Mouse (Mus musculus): ENCODE results near the gene Dag1.
"Not testable (repeated sequence)": the region's sequence is repeated elsewhere in the genome, so short reads cannot be mapped to it uniquely, and the experiment has no call there.

Dag1 gene

DNA sequence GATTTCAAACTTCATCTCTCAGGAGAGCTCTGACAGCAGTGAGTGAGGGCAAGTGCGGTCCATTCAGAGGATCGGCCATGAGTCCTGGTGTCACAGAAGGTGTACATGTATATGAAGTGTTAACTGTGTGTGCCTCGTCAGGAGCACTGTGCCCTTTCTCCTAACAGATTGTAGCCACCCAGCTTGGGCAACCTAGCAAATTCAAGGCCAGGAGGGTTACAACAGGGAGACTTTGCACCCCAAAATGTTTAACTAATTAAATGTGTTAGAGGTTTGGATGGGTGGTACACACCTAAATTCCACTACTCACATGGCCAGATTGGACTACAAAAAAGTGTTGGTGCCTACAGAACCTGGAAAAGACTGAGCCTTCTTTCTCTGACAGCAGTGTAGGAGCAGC lies 42.2 kb downstream of the Dag1 start:
- DNase-seq = no peak

DNA sequence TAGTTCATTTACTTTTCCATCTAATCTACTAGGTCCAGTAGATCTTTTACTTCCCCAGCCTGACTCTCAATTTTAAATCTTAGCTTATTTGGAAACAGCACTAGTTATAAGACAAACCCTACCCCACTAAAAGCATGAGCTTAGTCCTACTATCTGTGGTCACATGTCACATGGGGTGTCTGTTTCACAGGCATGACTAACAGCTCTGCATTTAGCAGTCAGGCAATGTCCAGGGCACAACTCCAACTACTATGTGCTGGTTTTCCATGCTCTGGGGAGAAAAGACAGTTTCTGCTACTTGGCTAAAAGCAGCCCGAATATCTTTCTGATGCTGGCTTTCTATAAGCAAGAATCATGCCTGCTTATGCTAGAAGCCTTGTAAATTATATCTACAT lies 43.4 kb downstream of the Dag1 start:
- DNase-seq = no peak

- DNase-seq = no peak
These were observed 43.9 kb downstream of the Dag1 start for GRCm38 (mm10) chr9:108219766-108220379.

GRCm38 (mm10) chr9:108217936-108218543 lies 45.7 kb downstream of the Dag1 start:
- DNase-seq = peak in 1 of 2 experiments; percentile 41

DNA sequence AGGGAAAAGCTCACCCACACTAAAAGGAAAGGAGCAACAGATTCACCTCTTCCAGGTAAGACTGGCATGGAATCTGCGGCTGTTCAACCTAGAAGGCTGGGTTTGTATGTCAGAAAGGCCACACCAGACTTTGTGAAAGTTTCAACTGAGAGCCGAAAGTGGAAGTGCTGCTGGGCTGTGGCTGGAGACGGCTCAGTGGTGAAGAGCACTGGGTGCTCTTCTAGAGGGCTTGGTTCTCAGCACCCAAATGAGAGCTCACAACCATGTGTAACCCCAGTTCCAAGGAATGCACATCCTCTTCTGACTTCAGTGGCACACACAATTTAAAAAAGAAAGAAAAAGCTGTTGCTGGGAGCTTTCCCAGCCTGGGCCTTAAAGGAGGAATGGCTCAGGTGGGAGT lies 46.4 kb downstream of the Dag1 start:
- DNase-seq = no peak

DNA sequence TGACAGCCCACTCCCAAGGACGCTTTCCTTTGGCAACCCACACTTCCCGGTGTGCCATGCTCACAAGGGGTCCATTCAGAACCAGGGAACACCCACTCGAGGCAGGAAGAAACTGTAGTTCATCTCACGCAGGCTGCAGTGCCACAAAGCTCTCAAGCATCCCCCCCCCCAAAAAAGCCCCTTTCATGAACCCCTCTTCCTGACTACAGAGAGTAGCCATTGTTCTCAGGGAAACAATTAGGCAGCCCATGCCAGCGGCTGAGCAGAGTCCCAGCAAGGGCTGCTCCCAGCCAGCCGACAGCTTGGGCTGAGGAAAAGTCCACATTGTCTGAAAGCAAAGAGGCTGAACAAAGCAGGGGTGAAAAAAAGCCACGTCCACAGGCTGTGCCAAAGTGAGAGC lies 50.7 kb downstream of the Dag1 start:
- DNase-seq = no peak

DNA sequence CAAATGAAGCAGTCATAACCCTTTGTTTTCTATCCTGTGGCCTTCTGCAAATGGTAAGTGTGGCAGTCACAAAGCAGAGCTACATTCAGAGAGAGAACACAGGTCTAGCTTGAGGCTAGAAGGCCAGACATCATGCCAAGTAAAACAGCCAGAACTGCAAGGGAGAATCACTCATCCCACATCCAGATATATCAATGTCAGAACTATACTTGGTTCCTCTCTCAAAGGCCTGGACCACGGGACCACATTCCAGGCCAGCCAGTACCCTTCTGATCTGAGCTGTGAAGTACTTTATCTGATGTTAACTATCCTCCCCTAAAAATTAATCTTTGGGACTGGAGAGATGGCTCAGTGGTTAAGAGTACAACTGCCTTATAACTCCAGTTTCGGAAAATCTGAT lies 51.3 kb downstream of the Dag1 start:
- DNase-seq = no peak

- DNase-seq = no peak
These were observed 58.2 kb downstream of the Dag1 start for GRCm38 (mm10) chr9:108205571-108205901.

DNA sequence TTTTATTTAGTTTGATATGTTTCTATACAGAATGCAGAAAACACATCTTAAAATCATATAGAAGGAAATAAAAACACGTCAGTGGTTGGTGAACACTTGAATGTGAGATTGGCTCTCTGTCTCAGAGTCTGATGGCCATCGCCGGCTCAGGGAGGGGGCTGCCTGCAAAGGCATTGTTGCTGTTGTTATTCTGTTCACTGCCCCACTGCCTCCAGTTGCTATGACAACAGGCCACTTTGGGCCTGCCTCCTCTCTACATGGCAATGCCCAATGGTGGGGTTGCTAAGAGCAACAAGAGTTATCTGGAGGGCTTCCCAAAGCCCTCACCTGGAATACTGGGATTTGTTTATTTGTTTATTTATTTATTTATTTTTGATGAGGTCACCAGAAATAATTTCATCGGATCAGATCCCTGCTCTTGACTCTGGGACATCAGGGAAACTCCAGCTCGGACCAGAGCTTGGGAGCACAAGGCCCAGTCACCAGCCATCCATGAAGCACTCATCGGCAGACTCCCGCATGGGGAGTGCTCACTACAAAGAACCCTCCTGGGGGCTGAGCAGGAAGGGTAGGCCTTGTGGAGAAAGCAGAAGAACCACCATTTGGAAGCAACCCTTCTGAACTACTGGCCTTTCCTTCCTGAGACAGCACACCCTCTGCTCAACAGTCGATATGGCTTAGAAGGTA lies 58.7 kb downstream of the Dag1 start:
- DNase-seq = no peak

- peak; percentile 54 to 83 for DNase-seq
These were observed 60.7 kb downstream of the Dag1 start for GRCm38 (mm10) chr9:108203015-108203414.

- DNase-seq = no peak
These were observed 61.6 kb downstream of the Dag1 start for GRCm38 (mm10) chr9:108202169-108202568.

DNA sequence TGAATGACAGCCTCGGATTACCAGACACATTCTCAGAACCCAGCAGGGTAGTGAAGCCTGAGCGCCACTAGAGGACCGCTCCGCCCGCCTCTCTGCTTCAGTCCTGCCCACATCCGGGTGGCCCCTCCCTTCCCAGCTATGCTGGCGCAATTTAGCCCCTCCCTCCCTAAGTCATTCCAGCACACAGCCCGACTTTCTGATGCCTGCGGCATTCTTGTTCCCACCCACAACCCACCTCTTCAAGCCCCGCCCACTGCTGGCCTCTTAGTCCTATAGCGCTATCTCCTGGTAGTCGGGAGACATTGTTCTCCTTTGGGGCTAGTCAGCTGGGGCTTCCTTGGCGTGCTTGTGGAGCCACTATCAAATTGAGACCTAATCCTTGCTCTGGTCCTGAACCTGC lies 62.6 kb downstream of the Dag1 start:
- peak; percentile 96 to 97 for DNase-seq

DNA sequence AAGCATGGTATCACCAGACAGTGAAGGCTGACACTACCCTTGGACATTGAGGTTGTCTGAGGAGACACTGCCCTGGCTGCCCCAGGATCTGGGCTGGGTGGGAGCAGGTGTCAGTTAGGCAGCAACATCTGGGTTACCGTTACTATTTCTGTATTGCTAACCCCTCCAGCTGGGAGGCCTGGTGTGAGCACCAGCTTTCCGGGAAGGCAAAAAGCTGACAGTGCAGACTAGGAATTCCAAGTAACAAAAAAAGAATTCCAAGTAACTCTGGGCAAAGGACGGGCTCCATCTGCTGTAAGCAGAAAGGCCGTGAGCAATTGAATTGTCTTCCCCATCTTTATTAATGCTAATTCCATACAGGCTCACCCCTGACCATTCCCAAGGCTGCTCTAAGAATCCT lies 65.1 kb downstream of the Dag1 start:
- DNase-seq = peak in 1 of 2 experiments; percentile 31

- DNase-seq = no peak
These were observed 66.7 kb downstream of the Dag1 start for GRCm38 (mm10) chr9:108196920-108197677.

GRCm38 (mm10) chr9:108196222-108196621 lies 67.5 kb downstream of the Dag1 start:
- not testable (repeated sequence) for DNase-seq

DNA sequence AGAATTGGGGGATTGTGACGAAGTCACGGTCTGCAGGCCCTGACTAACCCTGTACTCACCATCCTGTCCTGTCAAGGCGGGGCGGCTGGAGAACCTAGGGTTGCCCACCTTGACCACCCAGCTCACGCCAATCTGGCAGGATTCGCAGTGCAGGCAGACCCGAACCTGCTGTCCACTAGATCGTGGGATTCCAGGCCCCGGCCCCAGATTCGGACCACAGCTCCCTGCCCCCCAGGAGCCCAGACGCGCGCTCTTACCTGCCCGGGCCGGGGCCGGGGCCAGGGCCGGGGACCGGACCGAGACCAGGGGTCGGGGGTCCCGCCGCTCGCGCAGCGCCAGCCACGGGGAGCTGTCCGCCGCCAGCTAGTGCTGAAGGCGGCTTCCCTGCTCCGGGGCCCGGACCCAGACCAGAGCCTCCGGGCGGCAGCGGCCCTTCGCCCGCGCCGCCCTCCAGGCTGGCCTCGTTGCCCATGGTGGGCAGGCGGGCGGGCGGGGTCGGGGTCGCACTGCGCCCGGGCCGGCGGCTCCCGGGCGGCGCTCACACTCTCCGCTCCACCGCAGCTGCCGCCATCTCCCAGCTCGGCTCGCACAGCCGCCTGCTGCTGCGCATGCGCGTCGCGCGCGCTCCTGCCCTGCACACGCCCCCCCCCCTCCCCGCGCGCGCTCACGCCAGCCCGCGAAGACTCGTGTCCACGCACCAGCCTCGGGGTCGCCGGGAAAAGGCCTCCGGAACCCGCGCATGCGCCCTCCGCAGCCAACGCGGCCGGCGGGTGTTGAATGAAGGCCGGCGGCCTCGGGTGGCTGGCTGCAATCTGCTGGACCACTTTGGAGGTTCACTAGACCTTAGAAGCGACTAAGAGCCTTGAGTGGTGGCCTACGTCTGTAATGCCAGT lies 73.7 kb downstream of the Dag1 start, which contains the start of gene Bsn:
Bsn (minus strand) TSS at position 598 of the 893 bp plus-strand sequence.
- DNase-seq = peak in 1 of 2 experiments; percentile 29

GRCm38 (mm10) chr9:108189488-108189786 lies 74.3 kb downstream of the Dag1 start:
- DNase-seq = no peak

DNA sequence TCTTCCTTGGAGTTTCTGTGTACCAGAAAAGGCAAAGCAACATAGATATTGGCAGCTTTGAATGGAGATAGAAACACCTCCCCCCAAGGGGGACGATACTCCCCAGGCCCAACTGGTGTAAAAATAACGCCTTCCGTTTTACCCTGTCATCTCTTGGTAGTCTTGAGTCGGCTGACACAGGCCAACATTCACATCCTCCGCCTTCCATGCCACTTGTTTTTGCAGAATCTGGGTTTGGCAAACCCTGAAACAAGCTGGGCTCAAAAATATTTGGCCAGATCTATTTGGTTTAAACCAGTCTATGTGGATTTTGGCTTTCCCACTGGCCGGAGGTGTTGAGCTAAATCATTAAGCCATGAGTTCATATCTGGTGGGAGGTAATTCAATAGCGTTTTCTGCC lies 74.7 kb downstream of the Dag1 start:
- DNase-seq = no peak

DNA sequence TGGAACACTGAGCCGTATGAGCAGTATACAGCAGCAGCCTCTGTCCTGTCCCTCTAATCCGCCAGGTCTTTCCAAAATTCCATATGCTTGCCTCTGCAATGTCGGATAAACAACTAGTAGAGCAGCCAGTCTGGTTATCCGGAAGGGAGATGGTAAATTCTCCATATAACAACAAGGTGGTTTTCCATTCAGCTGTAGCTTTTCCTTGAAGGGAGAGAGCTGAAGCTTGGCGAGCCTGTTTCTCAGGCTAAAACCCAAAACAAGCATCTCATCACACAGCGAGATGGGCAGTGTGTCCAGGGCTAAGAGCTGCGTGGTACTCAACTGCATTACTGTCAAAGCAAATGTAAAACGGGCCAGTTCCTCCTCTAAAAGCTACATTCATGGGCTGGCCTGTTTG lies 75.2 kb downstream of the Dag1 start:
- DNase-seq = no peak

GRCm38 (mm10) chr9:108187616-108188015 lies 76.1 kb downstream of the Dag1 start:
- no peak for DNase-seq

- no peak for DNase-seq
These were observed 78.0 kb downstream of the Dag1 start for GRCm38 (mm10) chr9:108185786-108186185.

- no peak for DNase-seq
These were observed 80.2 kb downstream of the Dag1 start for GRCm38 (mm10) chr9:108183531-108183994.
